Mouse (Mus musculus): ENCODE data around the gene Olfr594.
"Not testable (repeated sequence)": the region's sequence is repeated elsewhere in the genome, so short reads cannot be mapped to it uniquely, and the experiment has no call there.

Gene Olfr594

GRCm38 (mm10) chr7:103216696-103217095 is at the start of gene Olfr594:
Gene Olfr594, plus strand, starts transcription at chr7:103216996.
- no peak for DNase-seq (ENCODE audit: low spot score)

DNA sequence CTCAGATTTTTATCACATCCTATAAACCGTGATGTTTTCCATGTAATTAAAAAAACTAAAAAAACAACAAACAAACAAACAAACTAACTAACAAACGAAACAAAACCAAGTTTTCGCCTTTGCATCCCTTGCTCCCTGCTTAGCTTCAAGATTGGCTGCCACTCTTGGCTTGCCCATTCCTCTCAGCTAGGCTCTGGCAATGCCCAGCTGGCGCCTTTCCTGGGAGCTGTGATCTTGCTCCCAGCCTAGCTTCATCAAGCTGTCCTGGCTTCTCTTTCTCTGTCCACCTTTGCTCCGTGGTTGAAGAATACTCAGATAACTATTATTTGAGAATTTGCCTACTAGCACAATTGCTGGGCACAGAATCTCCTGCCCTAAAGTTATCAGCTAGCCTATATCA is 47.1 kb upstream of the Olfr594 start:
- DNase-seq (ENCODE audit: low spot score): no peak

DNA sequence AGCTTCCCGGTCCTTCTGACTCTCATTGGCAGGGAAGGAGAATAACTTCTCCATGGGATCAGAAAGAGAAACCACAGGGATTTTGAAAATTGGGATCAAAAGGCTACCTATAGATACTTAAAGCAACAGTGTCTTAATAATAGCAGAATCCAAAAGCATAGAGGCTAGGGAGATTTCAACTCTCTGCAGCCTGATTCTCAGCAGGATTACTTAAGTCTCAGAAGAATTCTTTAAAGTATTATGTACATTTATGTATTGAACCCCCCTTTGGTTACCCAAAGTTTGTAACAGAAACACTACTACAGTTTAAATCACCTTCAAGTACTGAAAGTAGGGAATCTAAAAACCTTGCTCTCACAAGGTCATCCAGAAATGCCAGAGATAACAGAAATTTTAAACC is 38.6 kb upstream of the Olfr594 start, which contains the start of gene Olfr591:
Olfr591 (minus strand) TSS at position 101 of the 400 bp plus-strand sequence.
- DNase-seq (ENCODE audit: low spot score): no peak

- DNase-seq (ENCODE audit: low spot score): not testable (repeated sequence)
These were observed 32.3 kb upstream of the Olfr594 start, which contains the start of gene Olfr592 for GRCm38 (mm10) chr7:103184503-103184902. Gene Olfr592, plus strand, starts transcription at chr7:103184803.

DNA sequence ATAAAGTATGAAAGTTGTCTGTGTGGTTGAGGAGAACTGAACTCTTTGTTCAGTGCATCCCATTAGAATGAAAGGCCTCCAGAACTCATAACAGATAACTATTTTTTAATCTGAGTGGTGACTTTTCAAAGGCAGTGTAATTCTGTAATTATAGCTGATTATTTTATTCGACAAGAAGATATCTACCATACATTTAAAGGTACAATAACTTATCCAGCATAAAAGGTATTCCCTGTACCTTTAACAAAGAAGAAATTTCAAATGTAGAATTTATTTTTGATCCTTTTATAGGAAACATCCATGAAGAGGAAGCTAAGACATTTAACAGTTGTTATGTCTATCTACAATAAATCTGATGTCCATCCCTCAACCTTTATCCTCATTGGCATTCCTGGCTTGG is 5.2 kb upstream of the Olfr594 start, which contains the start of gene Olfr593:
Olfr593 (plus strand) TSS at position 301 of the 400 bp plus-strand sequence.
- DNase-seq (ENCODE audit: low spot score): no peak

DNA sequence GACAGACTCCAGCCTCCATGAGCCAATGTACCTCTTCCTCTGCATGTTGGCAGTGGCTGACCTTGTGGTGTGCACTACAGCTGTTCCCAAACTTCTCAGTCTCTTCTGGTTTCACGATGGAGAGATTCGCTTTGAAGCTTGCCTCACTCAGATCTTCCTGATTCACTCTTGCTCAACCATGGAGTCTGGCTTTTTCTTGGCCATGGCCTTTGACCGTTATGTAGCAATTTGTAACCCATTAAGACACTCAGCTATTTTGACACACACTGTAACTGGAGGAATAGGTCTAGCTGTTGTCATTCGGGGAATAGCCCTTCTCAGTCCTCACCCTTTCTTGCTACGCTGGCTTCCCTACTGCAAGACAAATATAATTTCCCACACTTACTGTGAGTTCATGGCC is 4.7 kb upstream of the Olfr594 start:
- DNase-seq (ENCODE audit: low spot score): not testable (repeated sequence)

- not testable (repeated sequence) for DNase-seq (ENCODE audit: low spot score)
These were observed 35.6 kb downstream of the Olfr594 start, which contains the start of gene Usp17ld for GRCm38 (mm10) chr7:103252405-103252804. Gene Usp17ld, minus strand, starts transcription at chr7:103252505.
